Mouse (Mus musculus) layer of hippocampus, postnatal 36 days (tissue): ENCODE data around the gene Ptpn13. TPM values are rescaled to one million over a fixed set of nuclear protein-coding genes. Genes with fewer than 3 reads are reported as not detected.

Source experiments
- DNase-seq, 2 experiments: peaks; one replicate each; pipeline ENCODE4 v3.0.0; 2022
- total RNA-seq, 2 experiments: library from RNA; stranded (reverse); gene quantifications; 2 replicates each; pipeline ENCODE4 v1.2.3; 2021

Ptpn13 gene
- total RNA-seq, 2 experiments from 2014 or later = 10.5 to 10.6 TPM

GRCm38 (mm10) chr5:103423305-103423926, 1.6 kb upstream of the Ptpn13 start:
- no peak for DNase-seq

- DNase-seq = no peak
Observed at GRCm38 (mm10) chr5:103423927-103424315, 1.1 kb upstream of the Ptpn13 start.

- DNase-seq = peak; percentile 28 to 37
Observed at GRCm38 (mm10) chr5:103425363-103426031, 505 bp downstream of the Ptpn13 start.

GRCm38 (mm10) chr5:103426250-103426649, 1.3 kb downstream of the Ptpn13 start:
- DNase-seq = no peak

- DNase-seq = no peak
Observed at GRCm38 (mm10) chr5:103430986-103431385, 6.0 kb downstream of the Ptpn13 start.

GRCm38 (mm10) chr5:103431479-103431878, 6.5 kb downstream of the Ptpn13 start:
- DNase-seq = no peak

GRCm38 (mm10) chr5:103436039-103436944, 11.3 kb downstream of the Ptpn13 start:
- no peak for DNase-seq

GRCm38 (mm10) chr5:103437714-103438113, 12.7 kb downstream of the Ptpn13 start:
- no peak for DNase-seq

- no peak for DNase-seq
Observed at GRCm38 (mm10) chr5:103439171-103439570, 14.2 kb downstream of the Ptpn13 start.

- no peak for DNase-seq
Observed at GRCm38 (mm10) chr5:103440418-103441276, 15.7 kb downstream of the Ptpn13 start.

- no peak for DNase-seq
Observed at GRCm38 (mm10) chr5:103441706-103442105, 16.7 kb downstream of the Ptpn13 start.

- no peak for DNase-seq
Observed at GRCm38 (mm10) chr5:103442269-103442688, 17.3 kb downstream of the Ptpn13 start.

- DNase-seq = no peak
Observed at GRCm38 (mm10) chr5:103442921-103443320, 17.9 kb downstream of the Ptpn13 start.

- no peak for DNase-seq
Observed at GRCm38 (mm10) chr5:103445383-103445782, 20.4 kb downstream of the Ptpn13 start.

GRCm38 (mm10) chr5:103447806-103448416, 22.9 kb downstream of the Ptpn13 start:
- DNase-seq = no peak

- DNase-seq = no peak
Observed at GRCm38 (mm10) chr5:103448470-103448869, 23.5 kb downstream of the Ptpn13 start.

GRCm38 (mm10) chr5:103450663-103451062, 25.7 kb downstream of the Ptpn13 start:
- no peak for DNase-seq

GRCm38 (mm10) chr5:103453361-103454140, 28.6 kb downstream of the Ptpn13 start:
- DNase-seq = no peak

- no peak for DNase-seq
Observed at GRCm38 (mm10) chr5:103456794-103457193, 31.8 kb downstream of the Ptpn13 start.

- no peak for DNase-seq
Observed at GRCm38 (mm10) chr5:103458411-103458810, 33.4 kb downstream of the Ptpn13 start.
